Mouse (Mus musculus) C2C12 (cell line): Measurements from ENCODE around the gene Gm13285. TPM values are rescaled to one million over a fixed set of nuclear protein-coding genes. Genes with fewer than 3 reads are reported as not detected.
"Not testable (repeated sequence)": the region's sequence is repeated elsewhere in the genome, so short reads cannot be mapped to it uniquely, and the experiment has no call there.

Experiments used
- H3K27me3 ChIP-seq: one replicate; pipeline ENCODE4 v1.6.1; 2011; ENCODE audit not compliant: control insufficient read depth, insufficient read depth, insufficient read length
- H3K36me3 ChIP-seq: one replicate; pipeline ENCODE4 v1.6.1; 2011; ENCODE audit not compliant: control insufficient read depth, insufficient read depth
- H3K4me3 ChIP-seq: one replicate; pipeline ENCODE4 v1.5.1; 2011; ENCODE audit warnings: mild to moderate bottlenecking, control low read depth; ENCODE audit not compliant: poor library complexity, insufficient read depth, severe bottlenecking
- H3K79me2 ChIP-seq: one replicate; pipeline ENCODE4 v1.6.1; 2011; ENCODE audit not compliant: control insufficient read depth, insufficient read depth
- H3K79me3 ChIP-seq: one replicate; pipeline ENCODE4 v1.6.1; 2011; ENCODE audit warnings: low read depth, control low read depth
- H3ac ChIP-seq: one replicate; pipeline ENCODE3; 2011; ENCODE audit warnings: low read depth; ENCODE audit not compliant: control insufficient read depth, insufficient read length
- CEBPB ChIP-seq: IDR thresholded peaks from one replicate; pipeline ENCODE4 v1.6.1; 2011; ENCODE audit warnings: low read depth, mild to moderate bottlenecking, control low read depth, moderate library complexity
- CTCF ChIP-seq: IDR thresholded peaks from one replicate; pipeline ENCODE4 v1.5.1; 2011; ENCODE audit not compliant: control insufficient read depth, insufficient read depth, insufficient read length
- FOSL1 ChIP-seq: IDR thresholded peaks from one replicate; pipeline ENCODE4 v1.8.0; 2011; ENCODE audit warnings: mild to moderate bottlenecking, low read length; ENCODE audit not compliant: poor library complexity, insufficient read depth, severe bottlenecking
- MAX ChIP-seq: IDR thresholded peaks from one replicate; pipeline ENCODE4 v1.6.1; 2011; ENCODE audit warnings: mild to moderate bottlenecking, control low read depth
- MYOD1 ChIP-seq: IDR thresholded peaks from one replicate; pipeline ENCODE4 v1.6.1; 2011; ENCODE audit warnings: low read depth; ENCODE audit not compliant: control insufficient read depth, insufficient read length
- MYOG ChIP-seq: IDR thresholded peaks from one replicate; pipeline ENCODE4 v1.6.1; 2011; ENCODE audit not compliant: control insufficient read depth, insufficient read length; ENCODE audit errors: extremely low read depth
- USF1 ChIP-seq: IDR thresholded peaks from one replicate; pipeline ENCODE4 v1.6.1; 2011; ENCODE audit warnings: low read depth, mild to moderate bottlenecking, control low read depth, moderate library complexity
- polyA plus RNA-seq: library from polyadenylated mRNA; unstranded; fragments of >200 nt; fragmentation: generic; extraction: Trizol; gene quantifications from one replicate; pipeline ENCODE4 v1.2.1, GENCODE M21; 2012; ENCODE audit warnings: missing spikeins

The Gm13285 gene
- polyA plus RNA-seq, 1 experiment: not detected

- no peak overlapping the region for H3ac ChIP-seq
- TF ChIP-seq MYOD1: no peak
- TF ChIP-seq FOSL1: no peak
- no peak for TF ChIP-seq MYOG
- no peak for TF ChIP-seq CEBPB
- no peak for TF ChIP-seq CTCF
- TF ChIP-seq USF1: no peak
- no peak for TF ChIP-seq MAX
- no peaks in the 10 kb centered on the region for H3K36me3 ChIP-seq
- H3K4me3 ChIP-seq: no peak overlapping the region
- H3K79me3 ChIP-seq: no peaks in the 10 kb centered on the region
- H3K27me3 ChIP-seq: peaks cover 3% of the 10 kb centered on the region
- no peaks in the 10 kb centered on the region for H3K79me2 ChIP-seq
These were observed 31.1 kb downstream of the Gm13285 start for GRCm38 (mm10) chr4:88830523-88830922.

- H3ac ChIP-seq, H3K36me3 ChIP-seq, H3K4me3 ChIP-seq, H3K79me3 ChIP-seq, H3K79me2 ChIP-seq, H3K27me3 ChIP-seq: not testable (repeated sequence)
These were observed 35.8 kb downstream of the Gm13285 start, which contains the start of gene Ifna5 for GRCm38 (mm10) chr4:88835225-88835624. Gene Ifna5 (plus strand): TSS chr4:88835525.

GRCm38 (mm10) chr4:88838828-88839227, 39.4 kb downstream of the Gm13285 start:
- Histone ChIP-seq H3K79me2 (no peaks in the 10 kb centered on the region), H3K79me3 (no peaks in the 10 kb centered on the region), H3K27me3 (peaks cover 10% of the 10 kb centered on the region), H3ac (no peak overlapping the region), H3K4me3 (no peak overlapping the region), H3K36me3 (no peaks in the 10 kb centered on the region)
- TF ChIP-seq CEBPB: no peak
- no peak for TF ChIP-seq MYOG
- TF ChIP-seq MYOD1: no peak
- no peak for TF ChIP-seq CTCF
- TF ChIP-seq FOSL1: no peak
- TF ChIP-seq USF1: no peak
- no peak for TF ChIP-seq MAX

- Histone ChIP-seq H3K36me3 (no peaks in the 10 kb centered on the region), H3K4me3 (no peak overlapping the region), H3K79me3 (no peaks in the 10 kb centered on the region), H3K79me2 (no peaks in the 10 kb centered on the region), H3K27me3 (peaks cover 7% of the 10 kb centered on the region), H3ac (no peak overlapping the region)
- TF ChIP-seq MYOG: no peak
- no peak for TF ChIP-seq MYOD1
- TF ChIP-seq CTCF: no peak
- no peak for TF ChIP-seq CEBPB
- no peak for TF ChIP-seq MAX
- no peak for TF ChIP-seq USF1
- no peak for TF ChIP-seq FOSL1
These were observed 40.6 kb downstream of the Gm13285 start for GRCm38 (mm10) chr4:88840058-88840457.

GRCm38 (mm10) chr4:88841438-88841911, 42.0 kb downstream of the Gm13285 start, which contains the start of gene Ifna4:
Gene Ifna4 (plus strand): TSS chr4:88841861.
- Histone ChIP-seq H3K79me2 (no peaks in the 10 kb centered on the region), H3K27me3 (peaks cover 4% of the 10 kb centered on the region), H3K4me3 (no peak within 1 kb of the TSS), H3K36me3 (no peaks in the 10 kb centered on the region), H3K79me3 (no peaks in the 10 kb centered on the region), H3ac (no peak within 1 kb of the TSS)
- TF ChIP-seq MYOD1: no peak
- TF ChIP-seq USF1: no peak
- TF ChIP-seq CTCF: no peak
- TF ChIP-seq MAX: no peak
- TF ChIP-seq FOSL1: no peak
- no peak for TF ChIP-seq CEBPB
- no peak for TF ChIP-seq MYOG

GRCm38 (mm10) chr4:88845334-88845733, 45.9 kb downstream of the Gm13285 start:
- no peaks in the 10 kb centered on the region for H3K79me3 ChIP-seq
- no peak overlapping the region for H3K4me3 ChIP-seq
- H3K79me2 ChIP-seq: no peaks in the 10 kb centered on the region
- no peak overlapping the region for H3ac ChIP-seq
- TF ChIP-seq CEBPB (no peak), MYOG (no peak), MAX (no peak)
- no peaks in the 10 kb centered on the region for H3K36me3 ChIP-seq
- peaks cover 12% of the 10 kb centered on the region for H3K27me3 ChIP-seq
